ENCODE assay signal across 19 mouse cellular contexts in the genomic region with DNA sequence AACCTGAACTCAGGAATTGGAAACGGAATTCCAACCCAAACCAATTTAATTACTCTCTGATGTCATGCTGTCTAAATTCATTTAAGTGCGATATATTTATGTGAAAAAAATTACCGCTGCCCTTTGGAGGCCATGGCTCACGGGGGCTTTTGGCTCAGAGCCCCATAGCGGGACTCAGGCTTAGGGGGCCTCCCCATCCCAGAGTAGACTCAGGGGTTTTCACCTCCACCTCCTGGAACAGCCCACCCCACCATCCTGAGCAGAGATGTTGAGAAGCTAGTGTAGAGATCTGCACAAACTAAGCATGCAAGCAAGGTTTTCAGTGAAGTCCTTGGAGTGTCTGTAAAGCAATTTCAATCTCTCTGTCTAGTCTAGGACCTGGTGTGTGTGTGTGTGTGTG. TPM values are rescaled to one million over a fixed set of nuclear protein-coding genes. Genes with fewer than 3 reads are reported as not detected.
A peak's percentile ranks its signal among the peaks of the same experiment; 100 is the strongest.
DNase-seq lines count a peak whose midpoint lies in the region; ATAC-seq lines count a peak whose summit lies in the region.
"Had no signal": no experiment of that assay in that cellular context is flagged by ENCODE, and none has a peak within 500 bp of the region (broad histone marks: within the 10 kb centered on the region; RNA-seq: fewer than 3 reads in every experiment).

No protein-coding gene starts in this region.

- WGBS in heart, embryonic 12.5 days = 82% methylated on average over 5 of the region's 5 CpGs
- 45% methylated on average over 5 of the region's 5 CpGs for WGBS in embryonic facial prominence, embryonic 11.5 days
- WGBS in forebrain, embryonic 15.5 days = 38% methylated on average over 5 of the region's 5 CpGs
- WGBS in stomach, embryonic 16.5 days = 50% methylated on average over 5 of the region's 5 CpGs

- H3K27me3 ChIP-seq in heart, embryonic 12.5 days (replicated peaks) = peaks cover 29% of the 10 kb centered on the region; the same call in 1 of the 2 replicates
- no peaks in the 10 kb centered on the region for H3K27me3 ChIP-seq in embryonic facial prominence, embryonic 11.5 days (ENCODE audit: control insufficient read depth, insufficient read depth, low read length)
- no peaks in the 10 kb centered on the region for H3K27me3 ChIP-seq in forebrain, embryonic 15.5 days
- H3K27me3 ChIP-seq in stomach, embryonic 16.5 days (ENCODE audit: control insufficient read depth, insufficient read depth, low read length) = no peaks in the 10 kb centered on the region
- H3K27me3 ChIP-seq: neural tube, embryonic 12.5 days had no signal

- no peak overlapping the region for H3K9ac ChIP-seq in heart, embryonic 12.5 days
- no peak overlapping the region for H3K9ac ChIP-seq in embryonic facial prominence, embryonic 11.5 days (replicated peaks; ENCODE audit: low read length)
- no peak overlapping the region for H3K9ac ChIP-seq in forebrain, embryonic 15.5 days (replicated peaks)
- H3K9ac ChIP-seq in stomach, embryonic 16.5 days (ENCODE audit: low read length) = 0 out of 2 replicates have a peak overlapping the region, but pooled peaks have one; percentile 24
- H3K9ac ChIP-seq: liver, embryonic 15.5 days; neural tube, embryonic 12.5 days had no signal

- no peak overlapping the region for H3K4me3 ChIP-seq in heart, embryonic 12.5 days
- H3K4me3 ChIP-seq in embryonic facial prominence, embryonic 11.5 days (ENCODE audit: low read depth, low read length) = no peak overlapping the region
- H3K4me3 ChIP-seq in forebrain, embryonic 15.5 days = no peak overlapping the region
- H3K4me3 ChIP-seq in stomach, embryonic 16.5 days (replicated peaks; ENCODE audit: low read length) = no peak overlapping the region
- H3K4me3 ChIP-seq: hindbrain, embryonic 10.5 days; liver, embryonic 15.5 days; neural tube, embryonic 12.5 days had no signal

- H3K4me2 ChIP-seq in heart, embryonic 12.5 days = 0 out of 2 replicates have a peak overlapping the region, but pooled peaks have one; percentile 42
- no peak overlapping the region for H3K4me2 ChIP-seq in embryonic facial prominence, embryonic 11.5 days (ENCODE audit: low read depth, low read length)
- H3K4me2 ChIP-seq in forebrain, embryonic 15.5 days (replicated peaks) = peak overlapping the region; percentile 21; the same call in 1 of the 2 replicates
- H3K4me2 ChIP-seq in stomach, embryonic 16.5 days (ENCODE audit: low read depth, low read length) = no peak overlapping the region
- H3K4me2 ChIP-seq: liver, embryonic 15.5 days; midbrain, embryonic 11.5 days; neural tube, embryonic 12.5 days had no signal

- ATAC-seq in heart, embryonic 12.5 days (ENCODE audit: insufficient number of reproducible peaks, low FRiP score) = no peak
- no peak for ATAC-seq in embryonic facial prominence, embryonic 11.5 days (replicated peaks; ENCODE audit: insufficient number of reproducible peaks, low FRiP score, low TSS enrichment, low read depth)
- ATAC-seq in forebrain, embryonic 15.5 days (replicated peaks) = no peak
- no peak for ATAC-seq in stomach, embryonic 16.5 days (ENCODE audit: insufficient read depth, low FRiP score)

- H3K4me1 ChIP-seq in heart, embryonic 12.5 days (replicated peaks) = peaks cover 17% of the 10 kb centered on the region
- peaks cover 13% of the 10 kb centered on the region; the same call in 1 of the 2 replicates for H3K4me1 ChIP-seq in embryonic facial prominence, embryonic 11.5 days (ENCODE audit: control insufficient read depth, insufficient read depth, low read length)
- H3K4me1 ChIP-seq in forebrain, embryonic 15.5 days = peaks cover 21% of the 10 kb centered on the region
- peaks cover 10% of the 10 kb centered on the region for H3K4me1 ChIP-seq in stomach, embryonic 16.5 days (ENCODE audit: control insufficient read depth, insufficient read depth, low read length)

- DNase-seq in heart, adult 8-10 months (ENCODE audit: low spot score) = no peak
- DNase-seq in embryonic facial prominence, embryonic 11.5 days (ENCODE audit: low spot score) = peak; percentile 61
- DNase-seq in gastrocnemius, adult 18-20 months (ENCODE audit: low spot score) = no peak
- DNase-seq in heart, adult 18-20 months = no peak

- no peaks in the 10 kb centered on the region for H3K9me3 ChIP-seq in heart, embryonic 12.5 days (replicated peaks)
- H3K9me3 ChIP-seq in embryonic facial prominence, embryonic 11.5 days (replicated peaks; ENCODE audit: control insufficient read depth, low read length) = no peaks in the 10 kb centered on the region
- H3K9me3 ChIP-seq in forebrain, embryonic 15.5 days = no peaks in the 10 kb centered on the region
- H3K9me3 ChIP-seq in stomach, embryonic 16.5 days (replicated peaks; ENCODE audit: control insufficient read depth, low read length) = no peaks in the 10 kb centered on the region
- H3K9me3 ChIP-seq: hindbrain, embryonic 10.5 days; liver, embryonic 15.5 days; neural tube, embryonic 12.5 days had no signal

- no peak overlapping the region for H3K27ac ChIP-seq in heart, embryonic 12.5 days (ENCODE audit: poor library complexity, severe bottlenecking)
- H3K27ac ChIP-seq in embryonic facial prominence, embryonic 11.5 days (replicated peaks; ENCODE audit: low read depth, low read length) = no peak overlapping the region
- no peak overlapping the region for H3K27ac ChIP-seq in forebrain, embryonic 15.5 days (replicated peaks)
- H3K27ac ChIP-seq in stomach, embryonic 16.5 days (ENCODE audit: low read length) = no peak overlapping the region
- H3K27ac ChIP-seq: liver, embryonic 15.5 days; neural tube, embryonic 12.5 days had no signal

- no peaks in the 10 kb centered on the region for H3K36me3 ChIP-seq in heart, embryonic 12.5 days
- H3K36me3 ChIP-seq in embryonic facial prominence, embryonic 11.5 days (replicated peaks; ENCODE audit: control insufficient read depth, insufficient read depth, low read depth, low read length) = no peaks in the 10 kb centered on the region
- no peaks in the 10 kb centered on the region for H3K36me3 ChIP-seq in forebrain, embryonic 15.5 days
- no peaks in the 10 kb centered on the region for H3K36me3 ChIP-seq in stomach, embryonic 16.5 days (ENCODE audit: control insufficient read depth, insufficient read depth, low read length)
- H3K36me3 ChIP-seq: hindbrain, embryonic 10.5 days; liver, embryonic 15.5 days; neural tube, embryonic 12.5 days had no signal

RNA-seq across cellular contexts. Expression of a gene that starts 0.4 kb away (rescaled TPM):
- 0.36 and 0.42 TPM in 2 replicates for polyA plus RNA-seq in heart, embryonic 12.5 days (2016; fragmentation: Nextera tagmentation; extraction: Ambion mirVana)
- total RNA-seq in heart, adult 8-10 months (2022) = not detected
- polyA plus RNA-seq in embryonic facial prominence, embryonic 11.5 days (2014; fragmentation: Nextera tagmentation; extraction: Ambion mirVana) = 3.2 TPM in 2 replicates
- 2.4 and 4.3 TPM in 2 replicates for polyA plus RNA-seq in forebrain, embryonic 15.5 days (2015; fragmentation: Nextera tagmentation; extraction: Ambion mirVana)
- polyA plus RNA-seq in stomach, embryonic 16.5 days (2015; fragmentation: Nextera tagmentation; extraction: Ambion mirVana) = 1.2 and 1.3 TPM in 2 replicates
- under 1 TPM in 1 of 2 experiments, not detected in 1; 0.38 TPM for total RNA-seq in gastrocnemius, adult 18-20 months (2021)
- total RNA-seq in heart, adult 18-20 months (2021) = under 1 TPM in 1 of 2 experiments, not detected in 1; 0.13 TPM
- total RNA-seq: gastrocnemius, postnatal 25 days had no signal
- polyA plus RNA-seq: liver, embryonic 15.5 days; small intestine, adult 2 months had no signal

RNA-seq across cellular contexts. Expression of a gene that starts 5.1 kb away (rescaled TPM):
- polyA plus RNA-seq in heart, embryonic 12.5 days (2016; fragmentation: Nextera tagmentation; extraction: Ambion mirVana) = not detected in 2 replicates
- not detected for total RNA-seq in heart, adult 8-10 months (2022)
- not detected in 2 replicates for polyA plus RNA-seq in embryonic facial prominence, embryonic 11.5 days (2014; fragmentation: Nextera tagmentation; extraction: Ambion mirVana)
- polyA plus RNA-seq in forebrain, embryonic 15.5 days (2015; fragmentation: Nextera tagmentation; extraction: Ambion mirVana) = not detected in 2 replicates
- polyA plus RNA-seq in stomach, embryonic 16.5 days (2015; fragmentation: Nextera tagmentation; extraction: Ambion mirVana) = not detected in 2 replicates
- not detected for total RNA-seq in gastrocnemius, adult 18-20 months (2021)
- total RNA-seq in heart, adult 18-20 months (2021) = not detected
- total RNA-seq: adrenal gland, postnatal 4 days; gastrocnemius, postnatal 25 days; layer of hippocampus, adult 8-10 months; left cerebral cortex, postnatal 36 days had no signal
- polyA plus RNA-seq: heart, postnatal 0 days; hindbrain, embryonic 10.5 days; kidney, adult 2 months; liver, embryonic 15.5 days; lung, postnatal 0 days; midbrain, embryonic 11.5 days; neural tube, embryonic 12.5 days; small intestine, adult 2 months had no signal

RNA-seq across cellular contexts. Expression of a gene that starts 10.7 kb away (rescaled TPM):
- polyA plus RNA-seq in heart, embryonic 12.5 days (2016; fragmentation: Nextera tagmentation; extraction: Ambion mirVana) = 10.7 and 13.0 TPM in 2 replicates
- total RNA-seq in heart, adult 8-10 months (2022) = 1 to 10 TPM; 4.1 to 8.8 (median 6.0) TPM
- 13.4 and 14.0 TPM in 2 replicates for polyA plus RNA-seq in embryonic facial prominence, embryonic 11.5 days (2014; fragmentation: Nextera tagmentation; extraction: Ambion mirVana)
- 18.9 and 19.2 TPM in 2 replicates for polyA plus RNA-seq in forebrain, embryonic 15.5 days (2015; fragmentation: Nextera tagmentation; extraction: Ambion mirVana)
- polyA plus RNA-seq in stomach, embryonic 16.5 days (2015; fragmentation: Nextera tagmentation; extraction: Ambion mirVana) = 12.3 and 16.3 TPM in 2 replicates
- 1 to 10 TPM; 2.7 TPM for total RNA-seq in gastrocnemius, adult 18-20 months (2021)
- total RNA-seq in heart, adult 18-20 months (2021) = 1 to 10 TPM; 4.5 to 4.8 TPM

RNA-seq across cellular contexts. Expression of a gene that starts 15.5 kb away (rescaled TPM):
- 96.6 and 110 TPM in 2 replicates for polyA plus RNA-seq in heart, embryonic 12.5 days (2016; fragmentation: Nextera tagmentation; extraction: Ambion mirVana)
- total RNA-seq in heart, adult 8-10 months (2022) = 100 to 1,000 TPM; 275 to 349 (median 295) TPM
- 85.3 and 87.7 TPM in 2 replicates for polyA plus RNA-seq in embryonic facial prominence, embryonic 11.5 days (2014; fragmentation: Nextera tagmentation; extraction: Ambion mirVana)
- polyA plus RNA-seq in forebrain, embryonic 15.5 days (2015; fragmentation: Nextera tagmentation; extraction: Ambion mirVana) = 63.5 and 79.0 TPM in 2 replicates
- polyA plus RNA-seq in stomach, embryonic 16.5 days (2015; fragmentation: Nextera tagmentation; extraction: Ambion mirVana) = 66.5 and 67.1 TPM in 2 replicates
- 100 to 1,000 TPM; 155 to 182 TPM for total RNA-seq in gastrocnemius, adult 18-20 months (2021)
- total RNA-seq in heart, adult 18-20 months (2021) = 100 to 1,000 TPM; 279 to 347 TPM

Comparison
In these comparisons a context has a peak if more than half of its experiments do, and no peak if none do; other contexts are left out.
1. H3K4me2 ChIP-seq: peak in heart, embryonic 12.5 days (single experiment) and forebrain, embryonic 15.5 days (single experiment); none in embryonic facial prominence, embryonic 11.5 days (single experiment) and stomach, embryonic 16.5 days (single experiment).